Mouse (Mus musculus) intestine, embryonic 15.5 days (tissue): ENCODE data around the gene Cdca3. TPM values are rescaled to one million over a fixed set of nuclear protein-coding genes. Genes with fewer than 3 reads are reported as not detected.

ENCODE experiments used
- polyA plus RNA-seq: library from polyadenylated mRNA; unstranded; fragments of >200 nt; fragmentation: Nextera tagmentation; extraction: Ambion mirVana; gene quantifications from 2 replicates; pipeline ENCODE4 v1.2.1, GENCODE M21; 2015

Gene Cdca3
- polyA plus RNA-seq, 1 experiment from 2014 or later, result 166 TPM

Other genes starting within 250 kb of the Cdca3 start
- gene C1s2, start 193.5 kb upstream of the Cdca3 start, polyA plus RNA-seq, result not detected in 2 replicates
- gene Lpcat3, start 166.5 kb upstream of the Cdca3 start, polyA plus RNA-seq, result 134 and 145 TPM in 2 replicates
- gene Emg1, start 117.4 kb upstream of the Cdca3 start, polyA plus RNA-seq, result 225 and 231 TPM in 2 replicates
- gene Phb2, start 117.2 kb upstream of the Cdca3 start, polyA plus RNA-seq, result 497 and 503 TPM in 2 replicates
- gene Ptpn6, start 90.8 kb upstream of the Cdca3 start, polyA plus RNA-seq, result 16.7 and 17.7 TPM in 2 replicates
- gene Grcc10, start 88.2 kb upstream of the Cdca3 start, polyA plus RNA-seq, result 337 and 341 TPM in 2 replicates
- gene Gm45234, start 73.5 kb upstream of the Cdca3 start, polyA plus RNA-seq, result not detected in 2 replicates
- gene Atn1, start 73.0 kb upstream of the Cdca3 start, polyA plus RNA-seq, result 10.5 and 11.9 TPM in 2 replicates
- 6.0 and 6.8 TPM in 2 replicates for gene Eno2, start 59.9 kb upstream of the Cdca3 start, polyA plus RNA-seq
- gene Lrrc23, start 49.8 kb upstream of the Cdca3 start, polyA plus RNA-seq, result 0.11 and 0.13 TPM in 2 replicates
- 16.1 and 16.3 TPM in 2 replicates for gene Spsb2, start 20.9 kb upstream of the Cdca3 start, polyA plus RNA-seq
- gene Tpi1, start 15.3 kb upstream of the Cdca3 start, polyA plus RNA-seq, result 1,094 and 1,127 TPM in 2 replicates
- gene Usp5, start 63 bp upstream of the Cdca3 start, polyA plus RNA-seq, result 116 and 118 TPM in 2 replicates
- gene Gnb3, start 10.7 kb downstream of the Cdca3 start, polyA plus RNA-seq, result 1.2 and 1.3 TPM in 2 replicates
- gene P3h3, start 28.2 kb downstream of the Cdca3 start, polyA plus RNA-seq, result 17.9 and 20.1 TPM in 2 replicates
- gene Gpr162, start 34.4 kb downstream of the Cdca3 start, polyA plus RNA-seq, result 0.99 and 1.1 TPM in 2 replicates
- 0.40 and 0.48 TPM in 2 replicates for gene Cd4, start 58.7 kb downstream of the Cdca3 start, polyA plus RNA-seq
- 2.2 and 2.9 TPM in 2 replicates for gene Lag3, start 82.2 kb downstream of the Cdca3 start, polyA plus RNA-seq
- gene Ptms, start 90.6 kb downstream of the Cdca3 start, polyA plus RNA-seq, result 241 and 282 TPM in 2 replicates
- gene Mlf2, start 101.8 kb downstream of the Cdca3 start, polyA plus RNA-seq, result 336 and 340 TPM in 2 replicates
- gene Cops7a, start 136.0 kb downstream of the Cdca3 start, polyA plus RNA-seq, result 159 and 170 TPM in 2 replicates
- 1.8 and 2.1 TPM in 2 replicates for gene Pianp, start 167.1 kb downstream of the Cdca3 start, polyA plus RNA-seq
- 13.4 and 14.3 TPM in 2 replicates for gene Zfp384, start 179.6 kb downstream of the Cdca3 start, polyA plus RNA-seq
- gene Ing4, start 210.2 kb downstream of the Cdca3 start, polyA plus RNA-seq, result 96.2 and 103 TPM in 2 replicates
- gene Acrbp, start 220.1 kb downstream of the Cdca3 start, polyA plus RNA-seq, result 8.5 and 9.3 TPM in 2 replicates
- 5.8 and 6.1 TPM in 2 replicates for gene Lpar5, start 238.4 kb downstream of the Cdca3 start, polyA plus RNA-seq